29 mouse cellular contexts compared by ENCODE assay signal in the genomic region with DNA sequence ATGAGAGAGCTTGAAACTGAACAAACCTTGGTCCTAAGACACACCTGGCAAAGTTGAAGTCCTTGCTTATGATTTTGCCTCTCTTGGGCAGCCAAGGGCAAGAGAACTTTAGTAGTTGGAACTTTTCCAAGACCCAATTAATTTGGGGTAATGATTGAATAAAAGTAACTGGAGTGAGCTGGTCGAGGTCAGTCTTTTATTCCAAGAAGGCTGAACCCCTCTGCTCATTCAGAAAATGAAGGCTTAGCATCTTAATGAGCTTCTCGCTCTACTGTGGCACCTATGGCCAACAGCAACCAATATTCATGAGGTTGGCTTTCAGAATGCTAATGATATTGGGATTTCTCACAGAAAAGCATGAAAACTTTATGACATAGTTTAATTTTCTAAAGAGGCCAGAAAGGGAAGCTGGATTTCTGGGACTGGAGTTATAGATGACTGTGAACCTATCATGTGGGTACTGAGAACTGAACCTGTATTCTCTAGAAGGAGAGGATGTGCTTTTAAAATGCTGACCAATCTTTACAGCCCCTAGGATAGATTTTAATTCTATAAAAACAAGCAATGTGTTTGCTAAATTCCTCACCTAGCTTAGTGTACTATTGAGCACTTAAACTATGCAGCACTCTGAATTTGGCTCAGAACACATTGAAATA.
DNase-seq lines count a peak whose midpoint lies in the region; ATAC-seq lines count a peak whose summit lies in the region.
"Had no signal": no experiment of that assay in that cellular context is flagged by ENCODE, and none has a peak within 500 bp of the region (broad histone marks: within the 10 kb centered on the region; RNA-seq: fewer than 3 reads in every experiment).

No protein-coding gene starts in this region.

- no peak overlapping the region for H3K9ac ChIP-seq in kidney, embryonic 14.5 days (ENCODE audit: low read depth, low read length)
- no peak overlapping the region for H3K9ac ChIP-seq in kidney, embryonic 15.5 days
- H3K9ac ChIP-seq: hindbrain, embryonic 13.5 days; limb, embryonic 13.5 days; liver, embryonic 12.5 days; liver, postnatal 0 days; midbrain, embryonic 13.5 days had no signal

- H3K9me3 ChIP-seq in kidney, embryonic 14.5 days (ENCODE audit: control insufficient read depth, low read length) = no peaks in the 10 kb centered on the region
- no peaks in the 10 kb centered on the region for H3K9me3 ChIP-seq in kidney, embryonic 15.5 days (replicated peaks)
- H3K9me3 ChIP-seq: heart, embryonic 10.5 days; hindbrain, embryonic 13.5 days; limb, embryonic 13.5 days; liver, embryonic 12.5 days; megakaryocyte, embryonic 14.5 days; midbrain, embryonic 13.5 days had no signal

- peak; percentile 21 for DNase-seq in kidney, adult 11 months
- peak; percentile 7 for DNase-seq in retina, postnatal 1 day
- no peak for DNase-seq in retina, embryonic 14.5 days (ENCODE audit: low spot score)
- peak; percentile 1 to 39 for DNase-seq in kidney, postnatal 36 days
- DNase-seq in lung, adult 18-20 months = no peak
- no peak for DNase-seq in heart, postnatal 36 days
- DNase-seq: adrenal gland, postnatal 10 days; cerebellum, adult 11-12 months; cerebellum, postnatal 10 days; gastrocnemius, postnatal 25 days; heart, adult 11 months; heart, postnatal 4 days; liver, postnatal 0 days; lung, postnatal 4 days; thymus, adult 2 months; thymus, postnatal 36 days had no signal

- intact Hi-C loops in heart, postnatal 36 days (cut with DNase I) = no loop called here

- H3K4me2 ChIP-seq in kidney, embryonic 14.5 days (replicated peaks; ENCODE audit: low read depth, low read length) = no peak overlapping the region
- H3K4me2 ChIP-seq in kidney, embryonic 15.5 days = no peak overlapping the region
- H3K4me2 ChIP-seq: hindbrain, embryonic 13.5 days; limb, embryonic 13.5 days; liver, embryonic 12.5 days; midbrain, embryonic 13.5 days had no signal

- WGBS in kidney, embryonic 14.5 days = 57% methylated on average over 2 of the region's 2 CpGs
- WGBS in kidney, embryonic 15.5 days = 58% methylated on average over 2 of the region's 2 CpGs

- H3K4me1 ChIP-seq in kidney, embryonic 14.5 days (ENCODE audit: control insufficient read depth, insufficient read depth, low read length) = no peaks in the 10 kb centered on the region
- no peaks in the 10 kb centered on the region for H3K4me1 ChIP-seq in kidney, embryonic 15.5 days
- H3K4me1 ChIP-seq: heart, embryonic 10.5 days; hindbrain, embryonic 13.5 days; limb, embryonic 13.5 days; liver, embryonic 12.5 days; midbrain, embryonic 13.5 days had no signal

- H3K4me3 ChIP-seq in kidney, embryonic 14.5 days (ENCODE audit: low read length) = no peak overlapping the region
- no peak overlapping the region for H3K4me3 ChIP-seq in kidney, embryonic 15.5 days (replicated peaks)
- H3K4me3 ChIP-seq: erythroblast, embryonic 14.5 days; heart, embryonic 10.5 days; hindbrain, embryonic 13.5 days; left cerebral cortex, adult 2 months; limb, embryonic 13.5 days; liver, embryonic 12.5 days; megakaryocyte, embryonic 14.5 days; midbrain, embryonic 13.5 days had no signal

- no peak overlapping the region for H3K27ac ChIP-seq in kidney, embryonic 14.5 days (ENCODE audit: low read depth, low read length)
- no peak overlapping the region for H3K27ac ChIP-seq in kidney, embryonic 15.5 days
- H3K27ac ChIP-seq: heart, embryonic 10.5 days; hindbrain, embryonic 13.5 days; left cerebral cortex, adult 2 months; limb, embryonic 13.5 days; liver, embryonic 12.5 days; midbrain, embryonic 13.5 days had no signal

- no peaks in the 10 kb centered on the region for H3K27me3 ChIP-seq in kidney, embryonic 14.5 days (ENCODE audit: control insufficient read depth, insufficient read depth, low read length)
- H3K27me3 ChIP-seq in kidney, embryonic 15.5 days = no peaks in the 10 kb centered on the region
- H3K27me3 ChIP-seq: hindbrain, embryonic 13.5 days; limb, embryonic 13.5 days; liver, embryonic 12.5 days; megakaryocyte, embryonic 14.5 days; midbrain, embryonic 13.5 days; Patski had no signal

- no peak for ATAC-seq in kidney, embryonic 14.5 days (ENCODE audit: low FRiP score, low TSS enrichment)
- ATAC-seq in kidney, embryonic 15.5 days (replicated peaks; ENCODE audit: low FRiP score) = peak; percentile 62; the same call in 1 of the 2 replicates
- ATAC-seq: intestine, embryonic 16.5 days; liver, embryonic 12.5 days; liver, postnatal 0 days; lung, postnatal 0 days; midbrain, embryonic 13.5 days; Patski had no signal

- no peaks in the 10 kb centered on the region for H3K36me3 ChIP-seq in kidney, embryonic 14.5 days (ENCODE audit: control insufficient read depth, insufficient read depth, low read length)
- H3K36me3 ChIP-seq in kidney, embryonic 15.5 days = no peaks in the 10 kb centered on the region
- H3K36me3 ChIP-seq: heart, embryonic 10.5 days; hindbrain, embryonic 13.5 days; limb, embryonic 13.5 days; liver, embryonic 12.5 days; midbrain, embryonic 13.5 days had no signal

Comparison
In these comparisons a context has a peak if more than half of its experiments do, and no peak if none do; other contexts are left out.
1. DNase-seq: peak in kidney, adult 11 months (single experiment), retina, postnatal 1 day (single experiment) and kidney, postnatal 36 days (2 of 2); none in retina, embryonic 14.5 days (single experiment), lung, adult 18-20 months (0 of 2) and heart, postnatal 36 days (0 of 2).